Comparison of ENCODE assay signal across 16 mouse cellular contexts in genomic region chr5:24492546-24493285, GRCm38 (mm10). TPM values are rescaled to one million over a fixed set of nuclear protein-coding genes. Genes with fewer than 3 reads are reported as not detected.
"Had no signal": no experiment of that assay in that cellular context is flagged by ENCODE, and none has a peak within 500 bp of the region (broad histone marks: within the 10 kb centered on the region; RNA-seq: fewer than 3 reads in every experiment).

No protein-coding gene starts in this region.

- DNase-seq: kidney, adult 11 months; kidney, adult 8-10 months; kidney, postnatal 10 days; kidney, postnatal 36 days; liver, postnatal 0 days; midbrain, embryonic 14.5 days; right cerebral cortex, postnatal 14 days; spleen, adult 18-20 months; thymus, postnatal 25 days had no signal

- H3K4me2 ChIP-seq: intestine, embryonic 15.5 days; kidney, embryonic 15.5 days; midbrain, embryonic 11.5 days; stomach, embryonic 15.5 days had no signal

- ATAC-seq: intestine, embryonic 15.5 days; liver, postnatal 0 days had no signal

- H3K4me3 ChIP-seq: intestine, embryonic 15.5 days; kidney, embryonic 15.5 days; stomach, embryonic 15.5 days had no signal

- H3K27ac ChIP-seq: intestine, embryonic 15.5 days; kidney, embryonic 15.5 days; liver, embryonic 14.5 days; stomach, embryonic 15.5 days had no signal

- H3K4me1 ChIP-seq: intestine, embryonic 15.5 days; stomach, embryonic 15.5 days had no signal

- H3K9ac ChIP-seq: intestine, embryonic 15.5 days; kidney, embryonic 15.5 days; liver, embryonic 14.5 days; liver, postnatal 0 days; stomach, embryonic 15.5 days had no signal

- H3K27me3 ChIP-seq: intestine, embryonic 15.5 days; kidney, embryonic 15.5 days; stomach, embryonic 15.5 days had no signal

- H3K9me3 ChIP-seq: intestine, embryonic 15.5 days; kidney, embryonic 15.5 days; stomach, embryonic 15.5 days had no signal

RNA-seq across cellular contexts. Expression of gene Gbx1, which starts 34.3 kb away (rescaled TPM):
- polyA plus RNA-seq: liver, adult 2 months; liver, embryonic 14.5 days; liver, postnatal 0 days; thymus, postnatal 0 days had no signal
